Comparison of ENCODE assay signal across 1 mouse cellular context in genomic region chr13:108315702-108316486, GRCm38 (mm10).
TF ChIP-seq lines count a peak whose summit lies in the region.

Gene Depdc1b, plus strand, starts transcription at chr13:108316332.

TF ChIP-seq in MEL, 35 proteins besides CTCF, POLR2A, EP300 and RAD21 (continued from another document):
- TF ChIP-seq POLR2AphosphoS2 (IDR thresholded peaks at IDR 0.05; ENCODE audit: low read length) (peak; percentile 80; the same call in 1 of the 2 replicates), CHD2 (IDR thresholded peaks at IDR 0.05; ENCODE audit: low read length) (no peak), ELF1 (IDR thresholded peaks at IDR 0.05; ENCODE audit: low read depth, low read length) (peak; percentile 67; the same call in 1 of the 2 replicates), UBTF (IDR thresholded peaks at IDR 0.05; ENCODE audit: borderline replicate concordance, insufficient read depth, low read depth, low read length) (no peak), TAL1 (IDR thresholded peaks at IDR 0.05; ENCODE audit: low read length) (peak; percentile 100)
